Mouse (Mus musculus) hindbrain, embryonic 12.5 days (tissue): ENCODE results near the gene Rrm2. TPM values are rescaled to one million over a fixed set of nuclear protein-coding genes. Genes with fewer than 3 reads are reported as not detected.
"Not testable (repeated sequence)": the region's sequence is repeated elsewhere in the genome, so short reads cannot be mapped to it uniquely, and the experiment has no call there.

Experiments
- ATAC-seq: fragments of 200-750 bp; cut with Nextera tagmentation; 2 replicates; pipeline ENCODE4 v1.8.0; 2017; ENCODE audit warnings: moderate TSS enrichment; ENCODE audit not compliant: low FRiP score
- H3K27ac ChIP-seq: fragments of 300-500 bp; sonication (generic); 2 replicates; pipeline ENCODE4 v1.5.1; 2016; ENCODE audit warnings: mild to moderate bottlenecking
- H3K27me3 ChIP-seq: fragments of 300-500 bp; sonication (generic); 2 replicates; pipeline ENCODE4 v1.6.1; 2016; ENCODE audit warnings: mild to moderate bottlenecking
- H3K36me3 ChIP-seq: fragments of 300-500 bp; sonication (generic); 2 replicates; pipeline ENCODE4 v1.6.1; 2016; ENCODE audit warnings: mild to moderate bottlenecking
- H3K4me1 ChIP-seq: fragments of 300-500 bp; sonication (generic); 2 replicates; pipeline ENCODE4 v1.6.1; 2016
- H3K4me2 ChIP-seq: fragments of 300-500 bp; sonication (generic); replicated peaks from 2 replicates; pipeline ENCODE4 v1.6.1; 2016; ENCODE audit warnings: mild to moderate bottlenecking
- H3K4me3 ChIP-seq: fragments of 300-500 bp; sonication (generic); 2 replicates; pipeline ENCODE4 v1.5.1; 2016; ENCODE audit warnings: mild to moderate bottlenecking
- H3K9ac ChIP-seq: fragments of 300-500 bp; sonication (generic); 2 replicates; pipeline ENCODE4 v1.6.1; 2016; ENCODE audit warnings: mild to moderate bottlenecking, moderate library complexity
- H3K9me3 ChIP-seq: fragments of 300-500 bp; sonication (generic); replicated peaks from 2 replicates; pipeline ENCODE4 v1.6.1; 2016; ENCODE audit warnings: mild to moderate bottlenecking
- WGBS: fragments of 180-500 bp; shearing (Covaris S2); methylation state at CpG from one replicate; pipeline ENCODE4 v1.1.7; 2016; 5-methylcytosine and 5-hydroxymethylcytosine counted together
- polyA plus RNA-seq: library from polyadenylated mRNA; unstranded; fragments of >200 nt; fragmentation: Nextera tagmentation; extraction: Ambion mirVana; gene quantifications from 2 replicates; pipeline ENCODE4 v1.2.1, GENCODE M21; 2016

Rrm2 gene
- polyA plus RNA-seq, 1 experiment from 2014 or later: 203 TPM

GRCm38 (mm10) chr12:24734828-24735394, 26.9 kb downstream of the Rrm2 start:
- Histone ChIP-seq H3K4me2 (no peak overlapping the region), H3K4me1 (no peaks in the 10 kb centered on the region), H3K9me3 (no peaks in the 10 kb centered on the region), H3K27me3 (no peaks in the 10 kb centered on the region), H3K27ac (no peak overlapping the region), H3K36me3 (no peaks in the 10 kb centered on the region), H3K9ac (no peak overlapping the region), H3K4me3 (no peak overlapping the region)
- WGBS: 88% methylated on average over 13 of the region's 13 CpGs
- ATAC-seq: no peak; the same call in 1 of the 2 replicates

GRCm38 (mm10) chr12:24736956-24737355, 28.9 kb downstream of the Rrm2 start:
- 67% methylated on average over 2 of the region's 2 CpGs for WGBS
- Histone ChIP-seq H3K9ac (no peak overlapping the region), H3K36me3 (no peaks in the 10 kb centered on the region), H3K4me3 (no peak overlapping the region), H3K27me3 (no peaks in the 10 kb centered on the region), H3K4me1 (no peaks in the 10 kb centered on the region), H3K9me3 (no peaks in the 10 kb centered on the region), H3K27ac (no peak overlapping the region), H3K4me2 (no peak overlapping the region)
- ATAC-seq: no peak

GRCm38 (mm10) chr12:24739963-24740362, 31.9 kb downstream of the Rrm2 start:
- H3K27ac ChIP-seq: no peak overlapping the region
- H3K4me2 ChIP-seq: no peak overlapping the region
- H3K36me3 ChIP-seq: no peaks in the 10 kb centered on the region
- H3K4me3 ChIP-seq: no peak overlapping the region
- no peaks in the 10 kb centered on the region for H3K4me1 ChIP-seq
- ATAC-seq: no peak
- H3K27me3 ChIP-seq: no peaks in the 10 kb centered on the region
- 85% methylated on average over 1 of the region's 1 CpGs for WGBS
- no peaks in the 10 kb centered on the region for H3K9me3 ChIP-seq
- H3K9ac ChIP-seq: no peak overlapping the region

GRCm38 (mm10) chr12:24741535-24741934, 33.5 kb downstream of the Rrm2 start:
- H3K27ac ChIP-seq, H3K4me3 ChIP-seq, H3K36me3 ChIP-seq, H3K4me2 ChIP-seq, ATAC-seq, H3K27me3 ChIP-seq, H3K4me1 ChIP-seq, H3K9ac ChIP-seq, H3K9me3 ChIP-seq: not testable (repeated sequence)
- 70% methylated on average over 6 of the region's 6 CpGs for WGBS

- H3K9me3 ChIP-seq: no peaks in the 10 kb centered on the region
- 39% methylated on average over 1 of the region's 1 CpGs for WGBS
- H3K27me3 ChIP-seq: no peaks in the 10 kb centered on the region
- no peak overlapping the region for H3K27ac ChIP-seq
- H3K4me1 ChIP-seq: peaks cover 11% of the 10 kb centered on the region; the same call in 1 of the 2 replicates
- no peak overlapping the region for H3K4me3 ChIP-seq
- no peak for ATAC-seq
- H3K9ac ChIP-seq: no peak overlapping the region
- no peak overlapping the region for H3K4me2 ChIP-seq
- H3K36me3 ChIP-seq: no peaks in the 10 kb centered on the region
Measured at GRCm38 (mm10) chr12:24744309-24744708, 36.3 kb downstream of the Rrm2 start.

- Histone ChIP-seq H3K4me1 (peaks cover 11% of the 10 kb centered on the region; the same call in 1 of the 2 replicates), H3K9ac (no peak overlapping the region), H3K27me3 (no peaks in the 10 kb centered on the region), H3K9me3 (no peaks in the 10 kb centered on the region), H3K36me3 (no peaks in the 10 kb centered on the region), H3K27ac (peak overlapping the region; percentile 48), H3K4me3 (no peak overlapping the region), H3K4me2 (no peak overlapping the region)
- peak; percentile 52; the same call in 1 of the 2 replicates for ATAC-seq
- WGBS: 51% methylated on average over 5 of the region's 5 CpGs
Measured at GRCm38 (mm10) chr12:24746579-24747296, 38.7 kb downstream of the Rrm2 start.

- no peaks in the 10 kb centered on the region for H3K27me3 ChIP-seq
- no peak overlapping the region for H3K4me2 ChIP-seq
- no peaks in the 10 kb centered on the region for H3K9me3 ChIP-seq
- peak overlapping the region; percentile 48; the same call in 1 of the 2 replicates for H3K27ac ChIP-seq
- no peak overlapping the region for H3K4me3 ChIP-seq
- no peak overlapping the region for H3K9ac ChIP-seq
- WGBS: 52% methylated on average over 8 of the region's 8 CpGs
- no peak; the same call in 1 of the 2 replicates for ATAC-seq
- H3K36me3 ChIP-seq: no peaks in the 10 kb centered on the region
- peaks cover 11% of the 10 kb centered on the region; the same call in 1 of the 2 replicates for H3K4me1 ChIP-seq
Measured at GRCm38 (mm10) chr12:24747297-24747696, 39.3 kb downstream of the Rrm2 start.

- H3K9ac ChIP-seq: no peak overlapping the region
- peaks cover 11% of the 10 kb centered on the region; the same call in 1 of the 2 replicates for H3K4me1 ChIP-seq
- H3K27me3 ChIP-seq: no peaks in the 10 kb centered on the region
- H3K36me3 ChIP-seq: no peaks in the 10 kb centered on the region
- H3K4me2 ChIP-seq: no peak overlapping the region
- no peak for ATAC-seq
- H3K9me3 ChIP-seq: no peaks in the 10 kb centered on the region
- H3K4me3 ChIP-seq: no peak overlapping the region
- no peak overlapping the region for H3K27ac ChIP-seq
- WGBS: 91% methylated on average over 6 of the region's 6 CpGs
Measured at GRCm38 (mm10) chr12:24750521-24750920, 42.5 kb downstream of the Rrm2 start.

- no peak overlapping the region for H3K9ac ChIP-seq
- H3K36me3 ChIP-seq: no peaks in the 10 kb centered on the region
- no peak for ATAC-seq
- H3K27me3 ChIP-seq: no peaks in the 10 kb centered on the region
- H3K4me1 ChIP-seq: peaks cover 6% of the 10 kb centered on the region
- WGBS: 82% methylated on average over 4 of the region's 4 CpGs
- no peak overlapping the region for H3K27ac ChIP-seq
- H3K4me2 ChIP-seq: no peak overlapping the region
- H3K9me3 ChIP-seq: no peaks in the 10 kb centered on the region
- no peak overlapping the region for H3K4me3 ChIP-seq
Measured at GRCm38 (mm10) chr12:24753680-24754079, 45.6 kb downstream of the Rrm2 start.

- Histone ChIP-seq H3K9ac (no peak overlapping the region), H3K9me3 (no peaks in the 10 kb centered on the region), H3K4me2 (no peak overlapping the region), H3K4me1 (peaks cover 6% of the 10 kb centered on the region), H3K27me3 (no peaks in the 10 kb centered on the region), H3K27ac (no peak overlapping the region), H3K36me3 (no peaks in the 10 kb centered on the region), H3K4me3 (no peak overlapping the region)
- 63% methylated on average over 5 of the region's 5 CpGs for WGBS
- no peak for ATAC-seq
Measured at GRCm38 (mm10) chr12:24754693-24755092, 46.7 kb downstream of the Rrm2 start.

GRCm38 (mm10) chr12:24755471-24755870, 47.4 kb downstream of the Rrm2 start:
- H3K9ac ChIP-seq: no peak overlapping the region
- no peak overlapping the region for H3K4me3 ChIP-seq
- H3K4me1 ChIP-seq: peaks cover 6% of the 10 kb centered on the region
- 94% methylated on average over 9 of the region's 9 CpGs for WGBS
- H3K4me2 ChIP-seq: no peak overlapping the region
- no peak overlapping the region for H3K27ac ChIP-seq
- no peak for ATAC-seq
- H3K27me3 ChIP-seq: no peaks in the 10 kb centered on the region
- H3K36me3 ChIP-seq: no peaks in the 10 kb centered on the region
- no peaks in the 10 kb centered on the region for H3K9me3 ChIP-seq

- H3K4me3 ChIP-seq: no peak overlapping the region
- H3K9ac ChIP-seq: no peak overlapping the region
- no peaks in the 10 kb centered on the region for H3K9me3 ChIP-seq
- H3K27ac ChIP-seq: no peak overlapping the region
- ATAC-seq: no peak
- no peaks in the 10 kb centered on the region for H3K36me3 ChIP-seq
- no peak overlapping the region for H3K4me2 ChIP-seq
- H3K27me3 ChIP-seq: no peaks in the 10 kb centered on the region
- peaks cover 10% of the 10 kb centered on the region for H3K4me1 ChIP-seq
Measured at GRCm38 (mm10) chr12:24757387-24757786, 49.3 kb downstream of the Rrm2 start.

- no peaks in the 10 kb centered on the region for H3K36me3 ChIP-seq
- no peak overlapping the region for H3K9ac ChIP-seq
- ATAC-seq: peak; percentile 38; the same call in 1 of the 2 replicates
- H3K4me2 ChIP-seq: no peak overlapping the region
- H3K27ac ChIP-seq: no peak overlapping the region
- H3K4me3 ChIP-seq: no peak overlapping the region
- H3K4me1 ChIP-seq: peaks cover 14% of the 10 kb centered on the region
- 15% methylated on average over 6 of the region's 6 CpGs for WGBS
- no peaks in the 10 kb centered on the region for H3K9me3 ChIP-seq
- no peaks in the 10 kb centered on the region for H3K27me3 ChIP-seq
Measured at GRCm38 (mm10) chr12:24758374-24758773, 50.3 kb downstream of the Rrm2 start.
